Mouse (Mus musculus): ENCODE measurements around the gene Lrp2bp. TPM values are rescaled to one million over a fixed set of nuclear protein-coding genes. Genes with fewer than 3 reads are reported as not detected.

The Lrp2bp gene
- polyA plus RNA-seq, 1 experiment from 2014 or later = 1.3 TPM

- no peak overlapping the region for H3K4me2 ChIP-seq (replicated peaks)
- H3K27me3 ChIP-seq = no peaks in the 10 kb centered on the region
- H3K36me3 ChIP-seq = no peaks in the 10 kb centered on the region
- H3K4me1 ChIP-seq = peaks cover 8% of the 10 kb centered on the region; the same call in 1 of the 2 replicates
- H3K27ac ChIP-seq (replicated peaks) = no peak overlapping the region
- H3K9ac ChIP-seq = no peak overlapping the region
- 67% methylated on average over 11 of the region's 11 CpGs for WGBS
- no peak overlapping the region for H3K4me3 ChIP-seq (replicated peaks)
- no peak for ATAC-seq (ENCODE audit: insufficient number of reproducible peaks, low FRiP score, low TSS enrichment, low read depth)
- no peaks in the 10 kb centered on the region for H3K9me3 ChIP-seq (replicated peaks)
Observed at GRCm38 (mm10) chr8:46036217-46036616, 37.1 kb downstream of the Lrp2bp start.

GRCm38 (mm10) chr8:46039666-46040065 lies 40.6 kb downstream of the Lrp2bp start:
- WGBS = 70% methylated on average over 1 of the region's 1 CpGs
- H3K9ac ChIP-seq = no peak overlapping the region
- no peak overlapping the region for H3K4me2 ChIP-seq (replicated peaks)
- H3K4me3 ChIP-seq (replicated peaks) = no peak overlapping the region
- H3K27ac ChIP-seq (replicated peaks) = no peak overlapping the region
- no peaks in the 10 kb centered on the region for H3K9me3 ChIP-seq (replicated peaks)
- ATAC-seq (ENCODE audit: insufficient number of reproducible peaks, low FRiP score, low TSS enrichment, low read depth) = no peak
- no peaks in the 10 kb centered on the region for H3K4me1 ChIP-seq
- H3K27me3 ChIP-seq = no peaks in the 10 kb centered on the region
- 0 out of 2 replicates have a peak, but pooled peaks cover 7% of the 10 kb centered on the region for H3K36me3 ChIP-seq

GRCm38 (mm10) chr8:46040260-46040659 lies 41.2 kb downstream of the Lrp2bp start:
- H3K9ac ChIP-seq = no peak overlapping the region
- 0 out of 2 replicates have a peak, but pooled peaks cover 7% of the 10 kb centered on the region for H3K36me3 ChIP-seq
- WGBS = 74% methylated on average over 13 of the region's 13 CpGs

GRCm38 (mm10) chr8:46072798-46073197 lies 73.7 kb downstream of the Lrp2bp start:
- Histone ChIP-seq H3K4me1 (no peaks in the 10 kb centered on the region), H3K9ac (no peak overlapping the region), H3K9me3 (replicated peaks) (no peaks in the 10 kb centered on the region), H3K4me2 (replicated peaks) (no peak overlapping the region), H3K27me3 (no peaks in the 10 kb centered on the region), H3K36me3 (peaks cover 3% of the 10 kb centered on the region; the same call in 1 of the 2 replicates), H3K27ac (replicated peaks) (no peak overlapping the region), H3K4me3 (replicated peaks) (no peak overlapping the region)
- no peak for ATAC-seq (ENCODE audit: insufficient number of reproducible peaks, low FRiP score, low TSS enrichment, low read depth)
- 74% methylated on average over 5 of the region's 5 CpGs for WGBS

More at GRCm38 (mm10) chr8:46040260-46040659, 41.2 kb downstream of the Lrp2bp start:
- ATAC-seq (ENCODE audit: insufficient number of reproducible peaks, low FRiP score, low TSS enrichment, low read depth) = no peak
- no peaks in the 10 kb centered on the region for H3K4me1 ChIP-seq
- H3K4me2 ChIP-seq (replicated peaks) = no peak overlapping the region
- H3K9me3 ChIP-seq (replicated peaks) = no peaks in the 10 kb centered on the region
- H3K4me3 ChIP-seq (replicated peaks) = no peak overlapping the region
- H3K27me3 ChIP-seq = no peaks in the 10 kb centered on the region
- H3K27ac ChIP-seq (replicated peaks) = no peak overlapping the region

GRCm38 (mm10) chr8:46073540-46074140 lies 74.5 kb downstream of the Lrp2bp start:
- no peaks in the 10 kb centered on the region for H3K27me3 ChIP-seq
- no peaks in the 10 kb centered on the region for H3K36me3 ChIP-seq
- H3K4me3 ChIP-seq (replicated peaks) = no peak overlapping the region
- H3K4me1 ChIP-seq = no peaks in the 10 kb centered on the region
- no peak overlapping the region for H3K9ac ChIP-seq
- H3K4me2 ChIP-seq (replicated peaks) = no peak overlapping the region
- no peak overlapping the region for H3K27ac ChIP-seq (replicated peaks)
- no peak for ATAC-seq (ENCODE audit: insufficient number of reproducible peaks, low FRiP score, low TSS enrichment, low read depth)
- 71% methylated on average over 2 of the region's 2 CpGs for WGBS
- no peaks in the 10 kb centered on the region for H3K9me3 ChIP-seq (replicated peaks)

GRCm38 (mm10) chr8:46075223-46075622 lies 76.1 kb downstream of the Lrp2bp start:
- WGBS = 94% methylated on average over 5 of the region's 5 CpGs
- Histone ChIP-seq H3K9ac (no peak overlapping the region), H3K4me2 (replicated peaks) (no peak overlapping the region), H3K4me1 (no peaks in the 10 kb centered on the region), H3K36me3 (peaks cover 9% of the 10 kb centered on the region; the same call in 1 of the 2 replicates), H3K4me3 (replicated peaks) (no peak overlapping the region), H3K27ac (replicated peaks) (no peak overlapping the region), H3K27me3 (no peaks in the 10 kb centered on the region), H3K9me3 (replicated peaks) (no peaks in the 10 kb centered on the region)
- ATAC-seq (ENCODE audit: insufficient number of reproducible peaks, low FRiP score, low TSS enrichment, low read depth) = no peak

GRCm38 (mm10) chr8:46078866-46079265 lies 79.8 kb downstream of the Lrp2bp start:
- WGBS = 77% methylated on average over 6 of the region's 6 CpGs
- H3K9me3 ChIP-seq (replicated peaks) = no peaks in the 10 kb centered on the region

More at GRCm38 (mm10) chr8:46078866-46079265, 79.8 kb downstream of the Lrp2bp start:
- Histone ChIP-seq H3K27ac (replicated peaks) (no peak overlapping the region), H3K4me2 (replicated peaks) (no peak overlapping the region), H3K4me3 (replicated peaks) (no peak overlapping the region), H3K9ac (no peak overlapping the region), H3K27me3 (no peaks in the 10 kb centered on the region), H3K36me3 (peaks cover 9% of the 10 kb centered on the region; the same call in 1 of the 2 replicates), H3K4me1 (no peaks in the 10 kb centered on the region)
- ATAC-seq (ENCODE audit: insufficient number of reproducible peaks, low FRiP score, low TSS enrichment, low read depth) = no peak

Other genes with a start within 250 kb of the Lrp2bp start
- gene Pdlim3, start 113.8 kb upstream of the Lrp2bp start, polyA plus RNA-seq (2015; fragmentation: Nextera tagmentation; extraction: Ambion mirVana) = 78.9 and 107 TPM in 2 replicates
- gene Ccdc110, start 64.7 kb upstream of the Lrp2bp start, polyA plus RNA-seq (2015; fragmentation: Nextera tagmentation; extraction: Ambion mirVana) = not detected in 2 replicates
- 9.2 and 11.0 TPM in 2 replicates for gene 1700029J07Rik, start 24.1 kb upstream of the Lrp2bp start, polyA plus RNA-seq (2015; fragmentation: Nextera tagmentation; extraction: Ambion mirVana)
- 94.6 and 100 TPM in 2 replicates for gene Ufsp2, start 23.8 kb upstream of the Lrp2bp start, polyA plus RNA-seq (2015; fragmentation: Nextera tagmentation; extraction: Ambion mirVana)
- gene Ankrd37, start 6.4 kb downstream of the Lrp2bp start, polyA plus RNA-seq (2015; fragmentation: Nextera tagmentation; extraction: Ambion mirVana) = 30.8 and 34.1 TPM in 2 replicates
- gene Cfap97, start 152.5 kb downstream of the Lrp2bp start, polyA plus RNA-seq (2015; fragmentation: Nextera tagmentation; extraction: Ambion mirVana) = 22.6 and 25.9 TPM in 2 replicates
- gene Snx25, start 152.9 kb downstream of the Lrp2bp start, polyA plus RNA-seq (2015; fragmentation: Nextera tagmentation; extraction: Ambion mirVana) = 5.2 and 6.7 TPM in 2 replicates
- gene Slc25a4, start 212.0 kb downstream of the Lrp2bp start, polyA plus RNA-seq (2015; fragmentation: Nextera tagmentation; extraction: Ambion mirVana) = 459 and 483 TPM in 2 replicates